Mouse (Mus musculus): ENCODE data around the gene Wwc1. TPM values are rescaled to one million over a fixed set of nuclear protein-coding genes. Genes with fewer than 3 reads are reported as not detected.

Gene Wwc1
- total RNA-seq, 4 experiments from 2014 or later: 79.1 to 98.9 (median 90.3) TPM

DNA sequence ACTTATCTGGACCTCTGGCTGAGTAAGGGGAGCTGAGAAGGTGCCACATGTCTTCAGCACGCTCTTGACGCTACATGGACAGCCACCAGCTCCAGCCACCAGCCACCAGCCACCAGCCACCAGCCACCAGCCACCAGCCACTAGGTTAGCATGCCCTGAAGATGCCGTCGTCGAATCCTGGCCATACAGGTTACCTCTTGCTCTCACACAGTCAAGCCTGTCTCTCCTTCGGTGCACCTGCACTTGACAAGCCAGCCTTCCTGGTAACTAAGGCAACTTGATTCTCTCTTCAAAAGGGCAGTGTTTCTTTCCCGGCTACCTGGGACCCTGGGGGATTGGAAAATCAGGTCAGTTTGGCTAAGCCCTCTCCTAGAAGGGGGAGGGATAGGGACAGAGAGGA lies 7.2 kb downstream of the Wwc1 start:
- DNase-seq (ENCODE audit: low spot score in 2 of 2): no peak

- DNase-seq (ENCODE audit: low spot score in 2 of 2): no peak
These were observed 7.9 kb downstream of the Wwc1 start for GRCm38 (mm10) chr11:35972270-35972931.

GRCm38 (mm10) chr11:35970806-35971705 lies 9.3 kb downstream of the Wwc1 start:
- DNase-seq (ENCODE audit: low spot score in 2 of 2): no peak

- DNase-seq (ENCODE audit: low spot score in 2 of 2): no peak
These were observed 12.0 kb downstream of the Wwc1 start for GRCm38 (mm10) chr11:35968291-35968690.

DNA sequence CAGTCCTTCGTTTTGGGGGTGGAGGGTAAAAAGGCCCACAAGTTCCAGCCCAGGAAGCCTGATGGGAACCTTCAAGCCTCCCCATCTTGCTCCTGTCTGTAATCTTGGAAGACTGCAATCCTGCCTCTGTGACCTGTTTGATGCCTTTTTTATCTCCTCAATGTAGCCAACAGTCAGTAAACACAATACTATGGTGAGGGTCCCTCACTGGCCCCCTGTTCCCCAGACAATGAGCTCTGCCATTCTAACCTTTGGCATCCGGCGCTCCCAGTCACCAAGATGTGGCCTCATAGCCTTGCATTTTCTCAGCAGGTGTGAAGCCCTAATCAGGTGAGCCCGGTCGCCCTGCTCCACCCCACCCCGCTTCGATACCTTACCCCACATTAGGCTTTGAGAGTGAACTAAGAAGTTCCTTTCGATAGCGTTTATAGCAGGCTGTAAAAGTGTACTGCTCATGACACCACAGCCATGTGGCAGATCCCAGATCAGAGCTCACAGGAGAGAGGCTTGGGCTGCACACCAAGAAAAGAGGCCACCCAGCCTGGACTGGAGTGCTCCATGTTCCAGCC lies 16.3 kb downstream of the Wwc1 start:
- no peak for DNase-seq (ENCODE audit: low spot score in 2 of 2)

DNA sequence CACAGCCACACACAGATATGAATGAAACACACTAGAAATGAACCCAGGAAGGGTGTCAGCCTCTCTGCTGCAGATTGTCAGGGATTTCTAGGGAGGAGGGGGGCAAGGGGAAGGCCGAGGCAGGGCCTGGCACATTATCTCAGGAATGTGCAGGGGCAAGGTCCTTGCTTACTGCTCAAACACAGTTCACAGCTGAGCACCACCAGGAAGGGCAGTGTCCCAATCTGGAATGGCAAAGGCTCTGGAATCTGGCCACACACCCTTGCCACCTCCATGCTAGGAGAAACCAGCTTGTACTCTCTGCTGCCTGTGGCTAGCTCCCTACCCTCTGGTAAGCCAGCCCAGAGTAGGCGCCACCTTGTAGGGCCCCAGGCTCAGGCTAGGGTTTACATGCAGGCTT lies 16.8 kb downstream of the Wwc1 start:
- no peak for DNase-seq (ENCODE audit: low spot score in 2 of 2)

DNA sequence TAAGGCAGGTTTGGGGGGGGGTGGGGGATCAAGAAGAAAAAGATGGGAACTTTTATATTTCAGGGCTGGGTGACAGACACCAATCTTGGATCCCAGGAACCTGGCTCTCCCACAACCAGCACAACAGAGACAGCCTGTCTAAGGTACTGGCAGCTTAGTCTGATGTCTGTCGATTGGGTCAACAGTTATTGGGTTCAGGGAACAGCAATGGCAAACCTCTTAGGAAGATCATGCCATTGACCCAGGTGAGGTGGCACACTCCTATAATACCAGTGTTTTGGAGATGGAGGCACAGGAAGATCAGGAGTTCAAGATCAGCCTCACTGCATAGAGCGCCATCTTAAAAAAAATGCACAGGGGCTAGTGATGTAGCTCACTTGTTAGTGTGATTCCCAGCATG lies 17.9 kb downstream of the Wwc1 start:
- no peak for DNase-seq (ENCODE audit: low spot score in 2 of 2)

GRCm38 (mm10) chr11:35959270-35959669 lies 21.1 kb downstream of the Wwc1 start:
- no peak for DNase-seq (ENCODE audit: low spot score in 2 of 2)

DNA sequence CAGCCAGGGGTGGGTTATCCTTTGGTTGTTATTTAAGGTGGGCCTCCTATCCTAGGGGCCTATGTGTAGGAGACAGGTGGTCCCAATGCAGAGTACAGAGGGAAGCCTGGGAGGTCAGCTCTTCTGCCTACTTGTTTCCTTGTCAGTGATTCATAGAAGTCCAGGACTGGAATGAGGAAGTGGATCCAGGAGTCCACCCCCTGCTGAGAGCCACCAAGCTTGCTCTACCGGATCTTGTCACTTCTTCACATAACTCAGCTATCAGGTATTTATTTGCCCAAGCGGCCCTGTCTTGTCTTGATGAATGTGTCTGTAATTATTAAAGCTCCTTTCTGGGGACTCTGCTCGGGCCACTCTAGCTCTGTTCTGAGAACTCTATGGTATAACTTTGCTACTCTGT lies 24.8 kb downstream of the Wwc1 start:
- no peak for DNase-seq (ENCODE audit: low spot score in 2 of 2)

- DNase-seq (ENCODE audit: low spot score in 2 of 2): no peak
These were observed 27.1 kb downstream of the Wwc1 start for GRCm38 (mm10) chr11:35953179-35953578.

DNA sequence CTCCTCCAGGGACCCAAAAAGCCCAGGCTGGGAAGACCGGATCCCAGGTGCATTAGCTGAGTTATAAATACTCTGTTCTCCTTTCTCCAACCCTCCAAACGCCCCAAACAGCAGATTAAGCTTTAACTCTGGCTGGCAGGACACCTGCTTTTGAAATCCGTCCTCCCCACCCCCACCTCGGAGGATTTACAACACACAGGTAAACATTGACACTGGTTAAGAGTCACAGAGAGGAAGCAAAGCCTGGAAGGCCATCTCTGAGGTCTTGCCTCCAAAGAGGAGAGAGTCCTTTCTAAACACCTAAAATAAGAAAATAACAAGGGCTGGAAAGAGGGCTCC lies 28.6 kb downstream of the Wwc1 start:
- no peak for DNase-seq (ENCODE audit: low spot score in 2 of 2)

DNA sequence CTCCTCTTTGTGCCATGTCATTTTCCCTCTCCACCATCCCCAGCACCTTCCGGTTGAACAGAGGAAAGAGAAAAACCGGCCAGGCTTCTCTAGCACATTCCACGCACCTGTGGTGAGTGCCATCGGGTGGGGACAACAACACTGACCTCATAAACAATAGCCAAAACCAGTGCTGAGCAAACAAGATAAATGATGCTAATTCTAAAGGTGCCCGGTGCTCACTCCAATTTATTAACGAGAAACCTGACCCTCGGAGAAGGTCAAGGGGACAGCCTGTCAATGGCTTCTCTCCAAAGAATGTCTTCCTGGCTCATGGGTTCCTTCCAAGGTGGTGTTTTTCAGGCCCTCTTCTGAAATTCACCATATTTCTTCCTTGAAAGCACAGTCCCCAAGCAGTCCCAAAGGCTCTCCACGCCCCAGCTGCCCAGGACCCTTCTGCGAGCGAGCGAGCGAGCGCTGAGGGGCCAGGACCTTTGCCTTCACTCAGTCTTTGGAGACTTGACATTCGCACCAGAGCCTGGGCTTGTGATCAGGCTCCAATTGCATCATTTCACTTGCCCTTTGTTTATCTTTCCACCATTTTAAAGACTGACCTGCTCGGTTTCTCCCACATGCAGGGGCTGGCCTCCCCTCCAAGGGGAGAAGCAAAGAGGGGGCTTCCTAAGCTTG lies 29.1 kb downstream of the Wwc1 start:
- DNase-seq (ENCODE audit: low spot score in 2 of 2): no peak

DNA sequence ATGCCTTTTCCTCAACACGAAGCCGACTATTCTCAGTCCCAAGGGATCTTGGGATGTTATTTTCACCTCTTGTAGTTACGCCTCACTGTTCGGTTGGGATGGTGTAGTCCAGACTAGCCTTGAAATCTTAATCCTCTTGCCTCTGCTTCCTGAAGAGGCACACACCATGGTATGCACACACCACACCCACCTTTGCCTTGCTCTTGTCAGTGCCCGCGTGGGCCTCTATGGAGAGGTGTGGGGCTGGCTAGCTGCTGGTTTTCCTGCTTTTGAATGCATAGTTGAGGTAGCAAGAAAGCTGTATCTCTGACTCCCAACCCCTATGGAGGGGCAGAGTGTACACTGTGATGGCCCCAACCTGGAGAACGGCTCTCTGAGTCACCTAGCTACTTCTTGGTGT lies 29.9 kb downstream of the Wwc1 start:
- no peak for DNase-seq (ENCODE audit: low spot score in 2 of 2)

DNA sequence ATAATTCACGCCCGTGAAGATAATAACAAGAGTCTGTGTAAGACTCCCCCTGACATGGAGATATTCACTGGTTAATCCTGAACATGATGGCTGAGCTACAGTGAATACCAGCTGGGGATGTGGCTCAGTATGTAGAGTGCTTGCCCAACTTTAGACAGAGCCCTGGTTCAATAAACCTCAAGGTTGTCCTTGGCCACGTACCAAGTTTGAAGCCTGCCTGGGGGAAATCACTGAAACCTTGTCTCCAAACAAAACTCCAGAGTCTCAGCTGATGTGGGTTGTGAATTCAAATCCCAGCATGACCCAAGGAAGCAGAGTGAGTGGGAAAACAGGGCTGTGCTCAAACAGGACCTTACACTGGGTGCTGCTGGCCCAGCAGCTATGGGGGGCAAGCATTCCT lies 30.3 kb downstream of the Wwc1 start:
- DNase-seq (ENCODE audit: low spot score in 2 of 2): no peak

DNA sequence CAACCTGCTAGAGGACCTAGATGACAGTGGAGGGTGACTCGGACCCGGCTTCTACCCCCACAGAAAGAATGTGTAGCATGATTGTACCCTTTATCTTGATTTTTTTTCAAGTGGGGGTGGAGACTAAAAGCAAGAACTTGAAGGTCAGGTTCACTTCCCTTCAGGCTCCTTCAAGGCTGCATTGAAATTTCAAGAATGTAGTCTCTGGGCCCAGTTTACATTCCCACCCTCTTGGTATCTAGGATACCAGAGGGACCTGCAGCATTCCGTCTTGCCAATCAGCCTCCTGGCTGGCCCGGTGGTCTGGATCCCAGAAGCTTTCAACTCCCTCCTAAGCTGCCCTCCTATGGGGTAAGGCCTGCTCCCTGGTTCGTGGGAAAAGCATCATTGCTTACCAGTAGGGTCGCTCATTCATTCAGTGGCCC lies 31.9 kb downstream of the Wwc1 start:
- DNase-seq (ENCODE audit: low spot score in 2 of 2): no peak

GRCm38 (mm10) chr11:35947944-35948343 lies 32.4 kb downstream of the Wwc1 start:
- no peak for DNase-seq (ENCODE audit: low spot score in 2 of 2)

DNA sequence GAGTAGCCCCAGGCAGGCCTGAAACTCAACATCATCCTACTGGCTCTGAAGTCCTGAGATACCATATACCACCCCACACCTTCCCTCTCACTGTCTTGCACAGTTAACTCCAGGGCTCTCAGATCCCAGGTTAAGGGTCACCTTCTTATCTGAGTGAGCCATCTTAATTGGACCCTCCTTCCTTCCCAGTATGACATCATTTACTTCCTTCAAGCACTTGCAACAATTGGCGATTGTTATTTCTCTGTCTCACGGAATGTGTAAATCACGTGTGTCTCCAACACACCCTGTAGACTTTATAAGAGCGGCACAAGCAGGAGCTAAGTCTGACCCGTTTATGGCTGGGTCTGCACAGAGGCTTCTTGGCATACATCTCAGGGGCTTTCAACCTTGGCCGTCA lies 35.1 kb downstream of the Wwc1 start:
- DNase-seq (ENCODE audit: low spot score in 2 of 2): no peak

DNA sequence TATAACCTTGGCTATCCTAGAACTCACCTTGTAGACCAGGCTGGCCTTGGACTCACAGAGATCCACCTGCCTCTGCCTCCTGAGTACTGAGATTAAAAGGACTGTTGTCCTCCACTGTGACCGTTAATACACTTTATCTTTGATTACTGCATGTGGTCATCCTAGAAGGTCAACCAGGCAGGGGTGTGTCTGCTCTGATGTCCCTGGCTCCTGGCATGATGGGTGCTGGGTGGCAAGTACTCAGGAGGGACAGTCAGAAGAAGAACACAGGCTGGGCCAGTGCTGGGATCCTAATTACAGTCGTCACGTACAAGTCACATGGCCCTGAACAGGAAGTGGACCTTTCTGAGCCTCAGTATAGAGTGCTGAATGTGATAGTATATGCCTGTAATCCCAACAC lies 38.7 kb downstream of the Wwc1 start:
- no peak for DNase-seq (ENCODE audit: low spot score in 2 of 2)

- peak in 1 of 2 experiments; percentile 27 for DNase-seq (ENCODE audit: low spot score in 2 of 2)
These were observed 39.3 kb downstream of the Wwc1 start for GRCm38 (mm10) chr11:35941064-35941463.

GRCm38 (mm10) chr11:35938790-35939385 lies 41.4 kb downstream of the Wwc1 start:
- no peak for DNase-seq (ENCODE audit: low spot score in 2 of 2)

- no peak for DNase-seq (ENCODE audit: low spot score in 2 of 2)
These were observed 44.7 kb downstream of the Wwc1 start for GRCm38 (mm10) chr11:35935645-35936044.

DNA sequence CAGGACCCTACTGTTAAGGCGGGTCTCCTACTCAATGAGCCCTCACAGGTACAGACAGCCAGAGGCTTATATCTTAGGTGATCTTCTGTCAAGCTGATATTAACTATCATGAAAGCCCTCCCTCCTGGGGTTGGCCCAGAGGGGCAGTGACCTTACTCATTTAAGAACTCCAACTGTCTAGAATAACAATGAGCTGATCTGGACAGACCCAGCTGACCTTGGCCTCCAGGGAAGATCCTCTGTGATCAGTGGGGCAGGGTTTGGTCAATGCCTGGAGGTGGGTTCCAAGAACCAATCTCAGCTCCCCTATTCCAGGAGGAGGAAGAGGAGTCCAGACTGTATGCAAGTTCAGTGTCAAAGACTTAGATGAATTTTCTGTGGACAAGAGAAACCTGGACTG lies 45.2 kb downstream of the Wwc1 start:
- DNase-seq (ENCODE audit: low spot score in 2 of 2): no peak
